Mouse (Mus musculus) lung, embryonic 15.5 days (tissue): ENCODE measurements around the gene A4galt. TPM values are rescaled to one million over a fixed set of nuclear protein-coding genes. Genes with fewer than 3 reads are reported as not detected.
A peak's percentile ranks its signal among the peaks of the same experiment; 100 is the strongest.

Source experiments
- ATAC-seq: fragments of 200-750 bp; cut with Nextera tagmentation; 2 replicates; pipeline ENCODE4 v1.8.0; 2017; ENCODE audit warnings: moderate number of reproducible peaks, borderline replicate concordance; ENCODE audit not compliant: low FRiP score, low TSS enrichment; ENCODE audit errors: extremely low read depth
- H3K27ac ChIP-seq: fragments of 300-500 bp; sonication (generic); 2 replicates; pipeline ENCODE4 v1.5.1; 2015; ENCODE audit warnings: moderate library complexity, mild to moderate bottlenecking, inconsistent platforms
- H3K27me3 ChIP-seq: fragments of 300-500 bp; sonication (generic); 2 replicates; pipeline ENCODE4 v1.6.1; 2015; ENCODE audit warnings: inconsistent platforms
- H3K36me3 ChIP-seq: fragments of 300-500 bp; sonication (generic); 2 replicates; pipeline ENCODE4 v1.6.1; 2015; ENCODE audit warnings: inconsistent platforms
- H3K4me1 ChIP-seq: fragments of 300-500 bp; sonication (generic); 2 replicates; pipeline ENCODE4 v1.6.1; 2015; ENCODE audit warnings: inconsistent platforms
- H3K4me2 ChIP-seq: fragments of 300-500 bp; sonication (generic); 2 replicates; pipeline ENCODE4 v1.6.1; 2015; ENCODE audit warnings: inconsistent platforms, mild to moderate bottlenecking, moderate library complexity
- H3K4me3 ChIP-seq: fragments of 300-500 bp; sonication (generic); 2 replicates; pipeline ENCODE4 v1.5.1; 2015; ENCODE audit warnings: mild to moderate bottlenecking, inconsistent platforms
- H3K9ac ChIP-seq: fragments of 300-500 bp; sonication (generic); 2 replicates; pipeline ENCODE4 v1.6.1; 2015; ENCODE audit warnings: inconsistent platforms
- H3K9me3 ChIP-seq: fragments of 300-500 bp; sonication (generic); 2 replicates; pipeline ENCODE4 v1.6.1; 2016; ENCODE audit warnings: inconsistent platforms
- WGBS: fragments of 180-500 bp; shearing (Covaris S2); methylation state at CpG from one replicate; pipeline ENCODE4 v1.1.7; 2015; 5-methylcytosine and 5-hydroxymethylcytosine counted together
- polyA plus RNA-seq: library from polyadenylated mRNA; unstranded; fragments of >200 nt; fragmentation: Nextera tagmentation; extraction: Ambion mirVana; gene quantifications from 2 replicates; pipeline ENCODE4 v1.2.1, GENCODE M21; 2015

Gene A4galt
- polyA plus RNA-seq, 1 experiment from 2014 or later = 3.6 TPM

- 13% methylated on average over 11 of the region's 11 CpGs for WGBS
- Histone ChIP-seq H3K27ac (peak overlapping the region; percentile 90), H3K4me1 (peaks cover 25% of the 10 kb centered on the region), H3K4me2 (0 out of 2 replicates have a peak overlapping the region, but pooled peaks have one; percentile 6), H3K36me3 (no peaks in the 10 kb centered on the region), H3K9me3 (no peaks in the 10 kb centered on the region; the same call in 1 of the 2 replicates), H3K27me3 (no peaks in the 10 kb centered on the region), H3K4me3 (no peak overlapping the region), H3K9ac (no peak overlapping the region)
- peak; percentile 95 for ATAC-seq
Observed at GRCm38 (mm10) chr15:83223208-83223962, 28.2 kb downstream of the A4galt start.

GRCm38 (mm10) chr15:83221721-83222120 lies 29.9 kb downstream of the A4galt start:
- Histone ChIP-seq H3K27ac (no peak overlapping the region; the same call in 1 of the 2 replicates), H3K9me3 (no peaks in the 10 kb centered on the region; the same call in 1 of the 2 replicates), H3K36me3 (no peaks in the 10 kb centered on the region), H3K27me3 (no peaks in the 10 kb centered on the region), H3K9ac (no peak overlapping the region), H3K4me2 (no peak overlapping the region), H3K4me3 (no peak overlapping the region), H3K4me1 (peaks cover 25% of the 10 kb centered on the region)
- no peak for ATAC-seq
- 77% methylated on average over 4 of the region's 4 CpGs for WGBS

GRCm38 (mm10) chr15:83220368-83221013 lies 31.1 kb downstream of the A4galt start:
- Histone ChIP-seq H3K4me3 (no peak overlapping the region), H3K36me3 (no peaks in the 10 kb centered on the region), H3K4me1 (peaks cover 28% of the 10 kb centered on the region), H3K27ac (no peak overlapping the region), H3K9ac (no peak overlapping the region), H3K4me2 (no peak overlapping the region), H3K9me3 (no peaks in the 10 kb centered on the region; the same call in 1 of the 2 replicates), H3K27me3 (no peaks in the 10 kb centered on the region)
- ATAC-seq = no peak
- WGBS = 52% methylated on average over 9 of the region's 9 CpGs

- no peak overlapping the region for H3K9ac ChIP-seq
- no peak overlapping the region for H3K4me3 ChIP-seq
- ATAC-seq = peak; percentile 71; the same call in 1 of the 2 replicates
- WGBS = 34% methylated on average over 5 of the region's 5 CpGs
- H3K4me2 ChIP-seq = no peak overlapping the region
- peaks cover 6% of the 10 kb centered on the region; the same call in 1 of the 2 replicates for H3K4me1 ChIP-seq
- no peaks in the 10 kb centered on the region; the same call in 1 of the 2 replicates for H3K9me3 ChIP-seq
- H3K27me3 ChIP-seq = no peaks in the 10 kb centered on the region
- H3K27ac ChIP-seq = peak overlapping the region; percentile 78
- no peaks in the 10 kb centered on the region for H3K36me3 ChIP-seq
Observed at GRCm38 (mm10) chr15:83215322-83216216, 36.0 kb downstream of the A4galt start.

- ATAC-seq = 0 out of 2 replicates have a peak, but pooled peaks have one; percentile 57
- Histone ChIP-seq H3K27me3 (no peaks in the 10 kb centered on the region; the same call in 1 of the 2 replicates), H3K27ac (no peak overlapping the region), H3K9ac (no peak overlapping the region), H3K4me1 (0 out of 2 replicates have a peak, but pooled peaks cover 9% of the 10 kb centered on the region), H3K4me3 (peak overlapping the region; percentile 20), H3K36me3 (no peaks in the 10 kb centered on the region), H3K9me3 (no peaks in the 10 kb centered on the region), H3K4me2 (peak overlapping the region; percentile 47)
- 19% methylated on average over 11 of the region's 11 CpGs for WGBS
Observed at GRCm38 (mm10) chr15:83210229-83210628, 41.3 kb downstream of the A4galt start.

- peak overlapping the region; percentile 20 for H3K4me3 ChIP-seq
- 10% methylated on average over 10 of the region's 10 CpGs for WGBS
Observed at GRCm38 (mm10) chr15:83209719-83210118, 41.9 kb downstream of the A4galt start.

GRCm38 (mm10) chr15:83209092-83209695 lies 42.4 kb downstream of the A4galt start:
- ATAC-seq = no peak
- Histone ChIP-seq H3K9ac (no peak overlapping the region), H3K9me3 (no peaks in the 10 kb centered on the region), H3K36me3 (no peaks in the 10 kb centered on the region), H3K4me3 (no peak overlapping the region), H3K27ac (no peak overlapping the region), H3K27me3 (no peaks in the 10 kb centered on the region; the same call in 1 of the 2 replicates), H3K4me2 (peak overlapping the region; percentile 47), H3K4me1 (0 out of 2 replicates have a peak, but pooled peaks cover 9% of the 10 kb centered on the region)
- 39% methylated on average over 4 of the region's 4 CpGs for WGBS

More at GRCm38 (mm10) chr15:83209719-83210118, 41.9 kb downstream of the A4galt start:
- H3K36me3 ChIP-seq = no peaks in the 10 kb centered on the region
- no peak overlapping the region for H3K27ac ChIP-seq
- 0 out of 2 replicates have a peak, but pooled peaks cover 9% of the 10 kb centered on the region for H3K4me1 ChIP-seq
- H3K27me3 ChIP-seq = no peaks in the 10 kb centered on the region; the same call in 1 of the 2 replicates
- peak overlapping the region; percentile 47 for H3K4me2 ChIP-seq
- no peak for ATAC-seq
- no peak overlapping the region for H3K9ac ChIP-seq
- H3K9me3 ChIP-seq = no peaks in the 10 kb centered on the region

- Histone ChIP-seq H3K4me3 (no peak overlapping the region), H3K36me3 (no peaks in the 10 kb centered on the region), H3K4me2 (peak overlapping the region; percentile 40), H3K27me3 (no peaks in the 10 kb centered on the region; the same call in 1 of the 2 replicates), H3K9me3 (no peaks in the 10 kb centered on the region), H3K27ac (no peak overlapping the region), H3K4me1 (peaks cover 11% of the 10 kb centered on the region; the same call in 1 of the 2 replicates), H3K9ac (no peak overlapping the region)
- ATAC-seq = 0 out of 2 replicates have a peak, but pooled peaks have one; percentile 31
- WGBS = 27% methylated on average over 10 of the region's 10 CpGs
Observed at GRCm38 (mm10) chr15:83204731-83205451, 46.7 kb downstream of the A4galt start.

GRCm38 (mm10) chr15:83202412-83202811 lies 49.2 kb downstream of the A4galt start:
- H3K27me3 ChIP-seq = no peaks in the 10 kb centered on the region
- no peaks in the 10 kb centered on the region for H3K36me3 ChIP-seq
- WGBS = 48% methylated on average over 4 of the region's 4 CpGs
- H3K4me3 ChIP-seq = no peak overlapping the region
- H3K4me2 ChIP-seq = no peak overlapping the region
- peaks cover 4% of the 10 kb centered on the region; the same call in 1 of the 2 replicates for H3K4me1 ChIP-seq
- H3K9me3 ChIP-seq = no peaks in the 10 kb centered on the region
- no peak overlapping the region for H3K9ac ChIP-seq
- ATAC-seq = no peak
- no peak overlapping the region for H3K27ac ChIP-seq

- Histone ChIP-seq H3K9ac (no peak overlapping the region), H3K4me3 (no peak overlapping the region), H3K9me3 (no peaks in the 10 kb centered on the region), H3K4me1 (no peaks in the 10 kb centered on the region), H3K27ac (no peak overlapping the region), H3K27me3 (no peaks in the 10 kb centered on the region), H3K36me3 (no peaks in the 10 kb centered on the region), H3K4me2 (no peak overlapping the region)
- WGBS = 90% methylated on average over 4 of the region's 4 CpGs
- ATAC-seq = no peak
Observed at GRCm38 (mm10) chr15:83193413-83193812, 58.2 kb downstream of the A4galt start.
